Mouse (Mus musculus) small intestine, adult 2 months (tissue): Measurements from ENCODE around the gene Git2. TPM values are rescaled to one million over a fixed set of nuclear protein-coding genes. Genes with fewer than 3 reads are reported as not detected.

Source experiments
- H3K27ac ChIP-seq: fragments of 200-500 bp; 2 replicates; pipeline ENCODE4 v1.5.1; 2012; ENCODE audit warnings: low read depth, low read length, control low read depth, inconsistent platforms; ENCODE audit not compliant: insufficient read depth
- H3K27me3 ChIP-seq: fragments of 200-500 bp; 2 replicates; pipeline ENCODE4 v1.6.1; 2012; ENCODE audit warnings: mild to moderate bottlenecking, moderate library complexity, low read length, inconsistent platforms; ENCODE audit not compliant: control insufficient read depth, insufficient read depth
- H3K36me3 ChIP-seq: fragments of 200-500 bp; 2 replicates; pipeline ENCODE4 v1.6.1; 2012; ENCODE audit warnings: mild to moderate bottlenecking, low read length, control low read depth, inconsistent platforms; ENCODE audit not compliant: control insufficient read depth, insufficient read depth
- H3K4me1 ChIP-seq: fragments of 200-500 bp; 2 replicates; pipeline ENCODE4 v1.6.1; 2012; ENCODE audit warnings: low read length, inconsistent platforms, mixed read lengths; ENCODE audit not compliant: control insufficient read depth, insufficient read depth, insufficient read length
- H3K4me3 ChIP-seq: fragments of 200-500 bp; 2 replicates; pipeline ENCODE4 v1.5.1; 2012; ENCODE audit warnings: low read depth, mild to moderate bottlenecking, control low read depth, inconsistent platforms, low read length, moderate library complexity
- CTCF ChIP-seq: fragments of 200-500 bp; IDR thresholded peaks from 2 replicates; pipeline ENCODE4 v1.5.1; 2012; ENCODE audit warnings: low read depth, mild to moderate bottlenecking, control low read depth, inconsistent platforms, low read length, moderate library complexity, mixed read lengths; ENCODE audit not compliant: insufficient replicate concordance, insufficient read length; ENCODE audit errors: extremely low read depth
- POLR2A ChIP-seq: fragments of 200-500 bp; IDR thresholded peaks from 2 replicates; pipeline ENCODE4 v1.6.1; 2012; ENCODE audit warnings: low read depth, mild to moderate bottlenecking, control low read depth, inconsistent platforms, low read length, moderate library complexity
- WGBS: fragments of 180-500 bp; shearing (Covaris S2); methylation state at CpG from one replicate; pipeline ENCODE4 v1.1.7; 2018; 5-methylcytosine and 5-hydroxymethylcytosine counted together
- polyA plus RNA-seq: library from polyadenylated mRNA; depleted of rRNA; stranded (reverse); fragments of >200 nt; gene quantifications from 2 replicates; pipeline ENCODE4 v1.2.3, GENCODE M21; 2012; rRNA removed

The Git2 gene
- polyA plus RNA-seq, 1 experiment = 25.1 TPM

GRCm38 (mm10) chr5:114685986-114686385 is 89.3 kb downstream of the Git2 start:
- H3K4me1 ChIP-seq = peaks cover 25% of the 10 kb centered on the region
- TF ChIP-seq POLR2A (no peak), CTCF (no peak)
- no peak overlapping the region for H3K27ac ChIP-seq
- no peaks in the 10 kb centered on the region for H3K27me3 ChIP-seq
- 88% methylated on average over 5 of the region's 5 CpGs for WGBS
- H3K4me3 ChIP-seq = no peak overlapping the region
- no peaks in the 10 kb centered on the region for H3K36me3 ChIP-seq

DNA sequence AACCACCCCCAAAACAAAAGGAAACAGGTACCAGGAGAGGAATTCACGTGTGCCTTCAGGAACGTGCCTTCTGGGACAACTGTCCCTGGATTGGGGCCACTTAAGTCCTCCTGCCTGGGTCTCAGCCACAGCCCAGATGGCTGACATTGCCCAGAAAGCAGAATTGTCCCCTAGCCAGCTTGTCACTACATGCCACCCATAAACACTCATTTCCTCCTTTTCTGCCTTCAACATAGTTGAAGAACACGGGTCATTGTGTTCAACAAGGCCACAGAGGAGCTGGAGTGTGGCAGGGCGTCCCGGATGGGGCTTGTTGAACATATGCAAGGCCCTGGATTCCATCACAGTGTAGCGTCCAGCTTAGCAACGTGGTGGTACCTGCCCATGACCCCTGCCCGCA is 93.6 kb downstream of the Git2 start:
- 73% methylated on average over 8 of the region's 8 CpGs for WGBS
- no peak overlapping the region for H3K4me3 ChIP-seq
- H3K27ac ChIP-seq = no peak overlapping the region
- H3K27me3 ChIP-seq = no peaks in the 10 kb centered on the region
- H3K36me3 ChIP-seq = peaks cover 12% of the 10 kb centered on the region; the same call in 1 of the 2 replicates
- TF ChIP-seq POLR2A = no peak
- TF ChIP-seq CTCF = no peak
- H3K4me1 ChIP-seq = no peaks in the 10 kb centered on the region; the same call in 1 of the 2 replicates

DNA sequence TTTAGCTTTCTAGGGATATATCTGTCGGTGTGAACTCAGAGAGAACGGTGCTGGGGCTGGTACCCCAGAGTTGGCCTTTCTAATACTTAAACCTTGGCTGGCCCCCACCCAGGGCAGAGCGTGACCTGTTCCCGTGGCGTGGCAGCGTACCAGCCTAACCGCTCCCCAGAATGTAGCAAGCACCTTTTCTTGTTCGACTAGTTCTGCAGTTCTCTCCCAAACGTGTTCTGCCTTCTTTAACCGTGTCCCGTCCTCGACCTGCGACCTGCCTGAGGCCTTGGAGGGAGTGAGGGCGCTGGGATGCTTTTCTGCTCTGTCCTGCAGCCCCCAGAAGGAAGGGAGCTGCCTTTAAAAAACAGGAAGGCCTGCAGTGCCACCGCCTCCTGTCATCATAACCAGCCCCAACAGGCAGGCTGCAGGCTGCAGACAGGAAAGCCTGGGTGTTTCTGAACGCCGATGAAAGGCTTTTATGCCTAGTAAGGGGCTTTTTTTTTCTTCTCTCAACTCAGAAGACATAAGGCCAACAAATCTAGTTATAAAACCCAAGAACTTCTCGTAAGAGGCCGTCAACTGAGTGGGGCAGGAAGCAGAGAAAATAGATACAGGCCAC is 94.5 kb downstream of the Git2 start:
- 68% methylated on average over 19 of the region's 19 CpGs for WGBS
- H3K36me3 ChIP-seq = peaks cover 21% of the 10 kb centered on the region
- H3K4me1 ChIP-seq = no peaks in the 10 kb centered on the region; the same call in 1 of the 2 replicates
- no peaks in the 10 kb centered on the region for H3K27me3 ChIP-seq
- H3K27ac ChIP-seq = no peak overlapping the region
- no peak for TF ChIP-seq POLR2A
- TF ChIP-seq CTCF = no peak
- no peak overlapping the region for H3K4me3 ChIP-seq

DNA sequence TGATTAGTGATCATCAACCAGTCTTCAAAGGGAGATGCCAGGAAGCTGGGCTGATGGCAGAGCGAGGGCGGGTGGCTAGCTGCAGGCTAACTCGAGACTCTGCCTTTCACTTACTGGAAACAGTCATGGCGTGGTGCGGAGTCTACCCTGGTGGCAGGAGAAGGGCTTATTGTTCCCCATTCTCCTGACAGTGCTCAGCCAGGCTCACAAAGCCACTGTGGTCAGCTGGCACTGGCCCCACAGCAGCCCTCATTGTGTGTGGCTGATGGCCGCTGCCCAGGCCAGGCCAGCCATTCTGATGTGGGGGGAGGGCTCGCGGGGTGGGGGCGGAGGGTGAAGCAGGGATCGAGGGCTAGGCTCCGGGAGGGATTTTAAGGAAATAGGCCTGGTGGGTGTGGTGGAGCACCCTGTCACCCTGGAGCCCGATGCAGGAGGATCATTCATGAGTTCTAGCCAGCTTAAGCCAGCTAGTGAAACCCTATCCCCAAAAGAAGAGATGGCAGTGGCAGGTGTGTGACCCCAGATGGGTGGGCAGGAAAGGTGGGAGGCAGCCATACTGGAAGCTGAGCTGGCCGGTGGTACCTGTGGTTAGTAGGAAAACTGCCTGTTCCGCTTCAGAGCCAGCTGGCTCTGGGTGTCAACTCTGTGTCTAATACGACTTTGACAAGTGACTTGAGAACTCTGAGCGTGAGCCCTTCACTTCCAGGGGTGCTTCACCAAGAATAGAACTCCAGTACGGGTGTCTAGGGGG is 95.3 kb downstream of the Git2 start:
- 85% methylated on average over 17 of the region's 17 CpGs for WGBS
- peaks cover 24% of the 10 kb centered on the region for H3K36me3 ChIP-seq
- no peak for TF ChIP-seq CTCF
- no peak for TF ChIP-seq POLR2A
- H3K27me3 ChIP-seq = no peaks in the 10 kb centered on the region
- no peak overlapping the region for H3K4me3 ChIP-seq
- H3K27ac ChIP-seq = no peak overlapping the region
- H3K4me1 ChIP-seq = no peaks in the 10 kb centered on the region; the same call in 1 of the 2 replicates

Other genes with a start within 250 kb of the Git2 start
- 2.8 and 5.3 TPM in 2 replicates for gene Fam222a, start 207.5 kb downstream of the Git2 start, polyA plus RNA-seq
- 2.4 and 2.9 TPM in 2 replicates for gene Trpv4, start 117.1 kb downstream of the Git2 start, polyA plus RNA-seq
- gene Gltp, start 84.5 kb downstream of the Git2 start, polyA plus RNA-seq = 119 and 327 TPM in 2 replicates
- 2.8 and 4.4 TPM in 2 replicates for gene Tchp, start 67.8 kb downstream of the Git2 start, polyA plus RNA-seq
- gene Ankrd13a, start 840 bp downstream of the Git2 start, polyA plus RNA-seq = 53.0 and 110 TPM in 2 replicates
- 9.3 and 11.0 TPM in 2 replicates for gene 1500011B03Rik, start 48.0 kb upstream of the Git2 start, polyA plus RNA-seq
- not detected in 2 replicates for gene 4930519G04Rik, start 78.1 kb upstream of the Git2 start, polyA plus RNA-seq
- 0.05 TPM in 1 of 2 replicates, not detected in the other for gene Gm9936, start 83.2 kb upstream of the Git2 start, polyA plus RNA-seq
- gene Oasl2, start 121.4 kb upstream of the Git2 start, polyA plus RNA-seq = 7.2 and 53.4 TPM in 2 replicates
- 88.2 and 139 TPM in 2 replicates for gene Oasl1, start 147.7 kb upstream of the Git2 start, polyA plus RNA-seq
- gene 2210016L21Rik, start 166.6 kb upstream of the Git2 start, polyA plus RNA-seq = 8.5 and 13.6 TPM in 2 replicates
- gene Hnf1a, start 195.6 kb upstream of the Git2 start, polyA plus RNA-seq = 24.1 and 46.9 TPM in 2 replicates
- 36.9 and 101 TPM in 2 replicates for gene Sppl3, start 235.6 kb upstream of the Git2 start, polyA plus RNA-seq